Mouse (Mus musculus) midbrain, embryonic 11.5 days (tissue): ENCODE data around the gene Sgk1. TPM values are rescaled to one million over a fixed set of nuclear protein-coding genes. Genes with fewer than 3 reads are reported as not detected.

ENCODE experiments used
- ATAC-seq: fragments of 200-750 bp; cut with Nextera tagmentation; 2 replicates; pipeline ENCODE4 v1.8.0; 2017; ENCODE audit warnings: moderate TSS enrichment, moderate library complexity; ENCODE audit not compliant: low FRiP score
- DNase-seq: peaks from one replicate; pipeline ENCODE4 v3.0.0; 2015; ENCODE audit warnings: low spot score; ENCODE audit errors: missing footprints
- H3K27ac ChIP-seq: fragments of 300-500 bp; sonication (generic); 2 replicates; pipeline ENCODE4 v1.5.1; 2014; ENCODE audit warnings: low read depth, low read length
- H3K27me3 ChIP-seq: fragments of 300-500 bp; sonication (generic); 2 replicates; pipeline ENCODE4 v1.6.1; 2014; ENCODE audit warnings: mild to moderate bottlenecking, low read length, moderate library complexity, mixed read lengths; ENCODE audit not compliant: control insufficient read depth, insufficient read depth
- H3K36me3 ChIP-seq: fragments of 300-500 bp; sonication (generic); 2 replicates; pipeline ENCODE4 v1.6.1; 2014; ENCODE audit warnings: mild to moderate bottlenecking, low read length, moderate library complexity, mixed read lengths; ENCODE audit not compliant: control insufficient read depth, insufficient read depth
- H3K4me1 ChIP-seq: fragments of 300-500 bp; sonication (generic); 2 replicates; pipeline ENCODE4 v1.6.1; 2014; ENCODE audit warnings: low read length; ENCODE audit not compliant: control insufficient read depth, insufficient read depth
- H3K4me2 ChIP-seq: fragments of 300-500 bp; sonication (generic); 2 replicates; pipeline ENCODE4 v1.6.1; 2014; ENCODE audit warnings: mild to moderate bottlenecking, moderate library complexity
- H3K4me3 ChIP-seq: fragments of 300-500 bp; sonication (generic); 2 replicates; pipeline ENCODE4 v1.5.1; 2014; ENCODE audit warnings: low read depth, low read length
- H3K9ac ChIP-seq: fragments of 300-500 bp; sonication (generic); 2 replicates; pipeline ENCODE4 v1.6.1; 2014; ENCODE audit warnings: low read length
- H3K9me3 ChIP-seq: fragments of 300-500 bp; sonication (generic); 2 replicates; pipeline ENCODE4 v1.6.1; 2016; ENCODE audit warnings: low read length; ENCODE audit not compliant: control insufficient read depth
- WGBS: fragments of 180-500 bp; shearing (Covaris S2); extraction: QIAGEN DNeasy Blood & Tissue Kit; methylation state at CpG from one replicate; pipeline ENCODE4 v1.1.7; 2014; 5-methylcytosine and 5-hydroxymethylcytosine counted together
- polyA plus RNA-seq: library from polyadenylated mRNA; unstranded; fragments of >200 nt; fragmentation: Nextera tagmentation; extraction: Ambion mirVana; gene quantifications from 2 replicates; pipeline ENCODE4 v1.2.1, GENCODE M21; 2014

The Sgk1 gene
- polyA plus RNA-seq, 1 experiment from 2014 or later: 20.8 TPM

DNA sequence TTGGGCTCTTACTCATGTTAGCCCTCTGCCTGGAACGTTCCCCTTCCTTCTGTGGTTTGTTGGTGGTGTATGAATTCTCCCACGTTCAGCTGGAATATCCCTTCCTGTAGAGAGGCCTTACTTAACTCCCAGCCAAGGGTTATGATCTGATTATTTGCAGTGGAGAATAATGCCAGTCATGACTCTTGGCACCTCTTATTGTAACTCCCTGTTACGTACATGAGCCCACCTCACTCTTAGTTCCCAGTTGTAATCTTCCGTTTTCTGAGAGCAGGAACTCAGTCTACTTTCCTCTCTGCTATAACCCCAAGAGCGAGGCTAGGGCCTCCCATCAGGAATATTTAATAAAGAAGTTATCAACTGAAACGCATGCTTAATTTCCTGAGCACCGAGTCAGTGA lies 26.6 kb upstream of the Sgk1 start:
- Histone ChIP-seq H3K9ac (no peak overlapping the region), H3K4me1 (no peaks in the 10 kb centered on the region), H3K4me2 (no peak overlapping the region), H3K9me3 (no peaks in the 10 kb centered on the region), H3K4me3 (no peak overlapping the region), H3K27ac (no peak overlapping the region), H3K36me3 (no peaks in the 10 kb centered on the region), H3K27me3 (no peaks in the 10 kb centered on the region)
- ATAC-seq: no peak
- 90% methylated on average over 7 of the region's 7 CpGs for WGBS
- peak; percentile 28 for DNase-seq

GRCm38 (mm10) chr10:21857676-21858075 lies 24.3 kb upstream of the Sgk1 start:
- H3K4me1 ChIP-seq: no peaks in the 10 kb centered on the region
- no peak overlapping the region for H3K4me2 ChIP-seq

DNA sequence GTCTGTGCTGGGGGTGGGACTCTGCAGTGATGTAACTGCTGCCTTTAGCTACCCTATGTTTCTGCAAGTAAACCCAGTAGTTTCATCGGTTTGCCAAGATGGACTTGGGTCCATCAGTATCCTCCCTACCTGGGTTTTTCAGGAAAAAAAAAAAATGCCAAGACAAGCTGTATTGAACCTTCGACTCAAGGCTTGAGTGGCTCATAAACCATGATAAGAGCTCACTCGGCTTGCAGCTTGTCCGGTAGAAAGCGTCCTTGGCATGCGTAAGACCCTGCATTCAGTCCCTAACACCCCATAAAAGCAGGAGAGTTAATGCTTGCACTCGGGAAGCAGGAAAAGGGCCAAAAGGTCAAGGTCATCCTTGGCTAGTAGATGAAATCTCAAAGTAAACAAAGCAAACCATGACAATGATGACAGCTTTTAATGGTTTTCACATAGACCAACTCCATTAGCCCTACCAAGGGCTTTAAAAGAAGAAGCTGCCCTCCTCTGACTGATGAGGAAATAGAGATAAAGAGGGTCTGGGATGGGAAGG lies 23.5 kb upstream of the Sgk1 start:
- Histone ChIP-seq H3K4me3 (no peak overlapping the region), H3K27me3 (no peaks in the 10 kb centered on the region), H3K9ac (no peak overlapping the region), H3K9me3 (no peaks in the 10 kb centered on the region), H3K27ac (no peak overlapping the region), H3K4me2 (no peak overlapping the region), H3K4me1 (no peaks in the 10 kb centered on the region), H3K36me3 (no peaks in the 10 kb centered on the region)
- WGBS: 78% methylated on average over 7 of the region's 7 CpGs
- ATAC-seq: no peak
- DNase-seq: peak; percentile 47

More at GRCm38 (mm10) chr10:21857676-21858075, 24.3 kb upstream of the Sgk1 start:
- Histone ChIP-seq H3K9me3 (no peaks in the 10 kb centered on the region), H3K27ac (no peak overlapping the region), H3K36me3 (no peaks in the 10 kb centered on the region), H3K9ac (no peak overlapping the region), H3K4me3 (no peak overlapping the region), H3K27me3 (no peaks in the 10 kb centered on the region)
- peak; percentile 33 for DNase-seq
- no peak for ATAC-seq
- 71% methylated on average over 10 of the region's 10 CpGs for WGBS

GRCm38 (mm10) chr10:21866504-21866903 lies 15.5 kb upstream of the Sgk1 start:
- peak; percentile 33 for DNase-seq
- Histone ChIP-seq H3K9me3 (no peaks in the 10 kb centered on the region), H3K27me3 (no peaks in the 10 kb centered on the region), H3K4me2 (no peak overlapping the region), H3K4me3 (no peak overlapping the region), H3K27ac (no peak overlapping the region), H3K9ac (no peak overlapping the region), H3K36me3 (no peaks in the 10 kb centered on the region), H3K4me1 (no peaks in the 10 kb centered on the region)
- ATAC-seq: no peak
- 43% methylated on average over 4 of the region's 4 CpGs for WGBS

DNA sequence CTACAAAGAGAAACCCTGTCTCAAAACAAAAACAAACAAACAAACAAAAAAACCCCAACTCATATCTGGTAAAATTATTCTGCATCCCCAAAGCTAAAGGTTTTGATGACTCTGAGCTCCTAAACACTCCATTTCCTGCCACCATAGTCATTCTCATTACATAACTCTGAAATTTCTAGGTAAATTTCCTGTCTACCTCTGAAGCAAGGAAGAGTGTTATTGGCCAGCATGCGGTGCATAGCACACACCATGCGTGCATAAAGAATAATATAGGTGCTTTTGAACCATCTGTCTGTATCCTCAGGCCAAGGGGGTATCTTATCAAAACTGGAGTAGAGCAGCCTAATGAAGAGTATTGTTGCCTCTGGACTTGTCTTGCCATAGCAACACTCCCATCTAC lies 13.8 kb upstream of the Sgk1 start:
- no peaks in the 10 kb centered on the region for H3K9me3 ChIP-seq
- no peaks in the 10 kb centered on the region for H3K36me3 ChIP-seq
- no peak overlapping the region for H3K4me2 ChIP-seq
- no peaks in the 10 kb centered on the region for H3K4me1 ChIP-seq
- no peak overlapping the region for H3K9ac ChIP-seq
- no peak for DNase-seq
- no peak overlapping the region for H3K27ac ChIP-seq
- WGBS: 92% methylated on average over 2 of the region's 2 CpGs
- ATAC-seq: no peak
- H3K27me3 ChIP-seq: no peaks in the 10 kb centered on the region
- H3K4me3 ChIP-seq: no peak overlapping the region

GRCm38 (mm10) chr10:21868623-21869022 lies 13.4 kb upstream of the Sgk1 start:
- Histone ChIP-seq H3K27ac (no peak overlapping the region), H3K9ac (no peak overlapping the region), H3K36me3 (no peaks in the 10 kb centered on the region), H3K9me3 (no peaks in the 10 kb centered on the region), H3K27me3 (no peaks in the 10 kb centered on the region), H3K4me3 (no peak overlapping the region), H3K4me1 (no peaks in the 10 kb centered on the region), H3K4me2 (no peak overlapping the region)
- DNase-seq: no peak
- no peak for ATAC-seq
- 85% methylated on average over 4 of the region's 4 CpGs for WGBS

- H3K27ac ChIP-seq: no peak overlapping the region; the same call in 1 of the 2 replicates
- H3K4me2 ChIP-seq: peak overlapping the region; percentile 66
- peak overlapping the region; percentile 38 for H3K4me3 ChIP-seq
- ATAC-seq (no peak), DNase-seq (peak; percentile 84)
- H3K9ac ChIP-seq: peak overlapping the region; percentile 62
- H3K9me3 ChIP-seq: no peaks in the 10 kb centered on the region
- no peaks in the 10 kb centered on the region for H3K36me3 ChIP-seq
- peaks cover 7% of the 10 kb centered on the region for H3K4me1 ChIP-seq
- WGBS: 28% methylated on average over 4 of the region's 4 CpGs
- no peaks in the 10 kb centered on the region for H3K27me3 ChIP-seq
Measured at GRCm38 (mm10) chr10:21881837-21882183, 174 bp upstream of the Sgk1 start.

GRCm38 (mm10) chr10:21883587-21883986 lies 1.6 kb downstream of the Sgk1 start:
- peaks cover 7% of the 10 kb centered on the region for H3K4me1 ChIP-seq
- no peaks in the 10 kb centered on the region for H3K27me3 ChIP-seq
- H3K9me3 ChIP-seq: no peaks in the 10 kb centered on the region
- peak overlapping the region; percentile 66 for H3K4me2 ChIP-seq
- DNase-seq: peak; percentile 93
- peak overlapping the region; percentile 38; the same call in 1 of the 2 replicates for H3K4me3 ChIP-seq
- no peak overlapping the region; the same call in 1 of the 2 replicates for H3K27ac ChIP-seq
- peak; percentile 66 for ATAC-seq
- no peak overlapping the region; the same call in 1 of the 2 replicates for H3K9ac ChIP-seq
- whole genome bisulfite sequencing: under 1% methylated on average over 12 of the region's 12 CpGs
- H3K36me3 ChIP-seq: no peaks in the 10 kb centered on the region

DNA sequence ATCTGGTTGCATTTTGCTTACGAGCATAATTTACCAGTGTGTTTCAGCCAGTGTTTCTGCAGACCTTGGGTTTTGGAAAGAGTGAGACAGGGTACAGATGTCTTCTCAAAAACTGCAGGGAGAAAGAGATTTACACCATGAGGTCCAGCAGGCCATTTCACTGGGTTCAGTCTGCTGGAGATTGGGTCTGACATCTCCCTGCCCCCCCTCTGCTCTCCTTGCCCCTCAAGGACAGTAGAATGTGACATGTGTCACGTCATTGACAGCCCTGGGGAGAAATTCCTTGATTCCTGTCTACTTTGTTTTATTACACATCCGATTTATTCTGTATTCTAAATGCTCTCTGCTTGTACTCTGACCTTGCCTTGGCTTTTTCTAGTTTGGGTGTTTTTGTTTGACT lies 2.5 kb downstream of the Sgk1 start:
- ATAC-seq: no peak
- no peaks in the 10 kb centered on the region for H3K27me3 ChIP-seq
- no peak overlapping the region for H3K4me2 ChIP-seq
- H3K9me3 ChIP-seq: no peaks in the 10 kb centered on the region
- H3K4me3 ChIP-seq: no peak overlapping the region
- H3K27ac ChIP-seq: no peak overlapping the region
- H3K9ac ChIP-seq: no peak overlapping the region
- H3K36me3 ChIP-seq: no peaks in the 10 kb centered on the region
- peaks cover 7% of the 10 kb centered on the region for H3K4me1 ChIP-seq
- 67% methylated on average over 3 of the region's 3 CpGs for WGBS
- DNase-seq: no peak
